Mouse (Mus musculus): ENCODE results near the gene Ntn4. TPM values are rescaled to one million over a fixed set of nuclear protein-coding genes. Genes with fewer than 3 reads are reported as not detected.

Ntn4 gene
- total RNA-seq, 1 experiment, result 1.9 TPM

DNA sequence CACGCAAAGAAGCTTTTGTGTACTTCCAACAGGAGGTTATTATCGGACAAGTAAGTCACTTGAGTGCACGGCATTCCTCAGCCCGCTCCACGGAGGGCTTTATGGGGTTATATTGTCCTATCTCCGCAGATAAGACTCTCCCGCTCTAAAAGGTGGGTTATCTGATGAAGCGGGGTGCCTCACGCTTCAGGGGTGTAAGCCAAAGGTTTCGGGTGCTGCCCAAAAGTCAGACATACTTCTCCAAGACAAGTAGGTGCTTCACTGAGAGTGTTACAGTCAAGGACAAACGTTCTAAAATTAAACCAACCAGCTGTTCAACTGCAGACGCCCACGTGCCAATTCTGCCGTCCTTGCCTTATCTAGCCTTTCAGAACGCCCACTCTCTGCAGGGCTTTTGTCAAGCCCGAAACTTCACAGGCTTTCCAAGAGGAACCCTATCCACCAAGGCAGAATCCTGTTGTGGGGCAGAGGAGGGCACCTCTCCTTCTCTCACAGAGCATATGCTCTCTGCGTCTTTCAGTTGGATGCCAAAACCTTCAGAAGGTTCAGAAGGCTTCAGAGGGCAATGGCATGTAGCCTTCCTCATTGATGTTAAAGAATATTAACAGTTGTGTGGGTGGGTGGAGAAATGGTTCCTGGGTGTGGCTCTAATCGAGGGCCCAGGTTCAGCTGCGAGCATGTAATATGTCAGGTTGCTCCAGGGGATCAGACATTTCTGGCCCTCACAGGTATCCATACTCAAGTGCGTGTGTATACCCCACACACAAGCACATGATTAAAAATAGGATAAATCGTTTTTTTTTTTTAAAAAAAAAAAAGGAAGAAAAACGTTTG, 32.4 kb downstream of the Ntn4 start:
- Histone ChIP-seq H3K27ac (ENCODE audit: insufficient read depth, low read depth, low read length, poor library complexity, severe bottlenecking) (no peak overlapping the region), H3K4me1 (ENCODE audit: control insufficient read depth in 2 of 2, insufficient read depth in 2 of 2, low read length in 2 of 2, poor library complexity in 1 of 2) (no peaks in the 10 kb centered on the region), H3K9ac (ENCODE audit: insufficient read depth, low read depth, low read length, poor library complexity, severe bottlenecking) (no peak overlapping the region), H3K9me3 (ENCODE audit: control insufficient read depth, insufficient read depth, low read depth, low read length) (no peaks in the 10 kb centered on the region), H3K4me3 (ENCODE audit: insufficient read depth in 1 of 2, low read depth in 1 of 2, low read length in 2 of 2, poor library complexity in 1 of 2, severe bottlenecking in 1 of 2) (no peak overlapping the region), H3K36me3 (ENCODE audit: control insufficient read depth, insufficient read depth, low read length, poor library complexity, severe bottlenecking) (no peaks in the 10 kb centered on the region)
- TF ChIP-seq MAFK (IDR thresholded peaks at IDR 0.05; ENCODE audit: insufficient read depth, low read depth, low read length), result no peak
- no peak for TF ChIP-seq HCFC1 (IDR thresholded peaks at IDR 0.05; ENCODE audit: borderline replicate concordance, insufficient read depth, low read length)
- no peak for TF ChIP-seq CHD2 (IDR thresholded peaks at IDR 0.05; ENCODE audit: low read depth, low read length)
- in situ Hi-C loops (cut with MboI; ENCODE audit: low sequenced_read_pairs in 2 of 2, unreplicated experiment in 2 of 2), result no loop called here
- DNase-seq (ENCODE audit: low read depth, low spot score), result no peak

- Histone ChIP-seq H3K4me1 (ENCODE audit: control insufficient read depth in 2 of 2, insufficient read depth in 2 of 2, low read length in 2 of 2, poor library complexity in 1 of 2) (peaks cover 2 to 5% of the 10 kb centered on the region in 2 experiments; a peak in 2 of 4 replicates), H3K9ac (ENCODE audit: insufficient read depth, low read depth, low read length, poor library complexity, severe bottlenecking) (no peak overlapping the region), H3K4me3 (ENCODE audit: insufficient read depth in 1 of 2, low read depth in 1 of 2, low read length in 2 of 2, poor library complexity in 1 of 2, severe bottlenecking in 1 of 2) (no peak overlapping the region), H3K9me3 (ENCODE audit: control insufficient read depth, insufficient read depth, low read depth, low read length) (no peaks in the 10 kb centered on the region), H3K27ac (ENCODE audit: insufficient read depth, low read depth, low read length, poor library complexity, severe bottlenecking) (no peak overlapping the region), H3K36me3 (ENCODE audit: control insufficient read depth, insufficient read depth, low read length, poor library complexity, severe bottlenecking) (no peaks in the 10 kb centered on the region)
- TF ChIP-seq HCFC1 (IDR thresholded peaks at IDR 0.05; ENCODE audit: borderline replicate concordance, insufficient read depth, low read length) (no peak), ZC3H11A (IDR thresholded peaks at IDR 0.05; ENCODE audit: borderline replicate concordance, low read depth, low read length) (no peak), CHD2 (IDR thresholded peaks at IDR 0.05; ENCODE audit: low read depth, low read length) (no peak), MAFK (IDR thresholded peaks at IDR 0.05; ENCODE audit: insufficient read depth, low read depth, low read length) (no peak), ZNF384 (IDR thresholded peaks at IDR 0.05; ENCODE audit: low read depth, low read length) (no peak)
- no peak for DNase-seq (ENCODE audit: low read depth, low spot score)
- in situ Hi-C loops (cut with MboI; ENCODE audit: low sequenced_read_pairs in 2 of 2, unreplicated experiment in 2 of 2), result no loop called here
Measured at GRCm38 (mm10) chr10:93679191-93680007, 38.9 kb downstream of the Ntn4 start.

DNA sequence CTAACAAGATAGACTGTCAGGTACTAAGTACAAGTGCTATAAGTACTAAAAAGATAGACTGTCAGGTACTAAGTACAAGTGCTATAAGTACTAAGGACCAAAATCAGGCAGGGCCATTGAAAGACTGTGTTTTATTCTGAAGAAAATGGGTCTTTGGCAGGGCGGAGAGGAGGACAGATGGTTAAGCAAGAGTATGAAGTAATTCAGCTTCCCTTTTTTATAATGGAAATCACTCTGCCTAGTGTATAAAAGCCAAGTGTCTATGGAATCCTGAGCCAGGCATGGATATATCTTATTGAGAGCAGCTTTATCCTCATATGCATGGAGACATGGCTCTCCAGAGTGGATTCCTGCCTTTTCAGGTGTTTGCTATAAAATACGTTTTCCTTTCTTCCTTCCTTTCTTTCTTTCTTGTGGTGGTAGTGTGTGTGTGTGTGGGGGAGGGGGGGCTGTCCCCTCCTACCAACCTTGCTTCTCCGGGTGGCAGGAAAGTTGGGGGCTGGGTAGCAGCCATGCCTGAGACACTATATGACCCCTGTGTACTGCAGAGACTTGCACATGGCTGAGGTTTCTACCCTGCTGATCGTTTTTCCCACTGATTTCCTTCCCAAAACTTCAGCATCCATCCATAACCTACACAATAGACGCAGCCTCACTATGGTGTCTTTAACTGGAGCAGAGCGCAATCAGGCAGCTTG, 40.3 kb downstream of the Ntn4 start:
- Histone ChIP-seq H3K4me1 (ENCODE audit: control insufficient read depth in 2 of 2, insufficient read depth in 2 of 2, low read length in 2 of 2, poor library complexity in 1 of 2) (peaks cover 2 to 5% of the 10 kb centered on the region in 2 experiments; a peak in 2 of 4 replicates), H3K9ac (ENCODE audit: insufficient read depth, low read depth, low read length, poor library complexity, severe bottlenecking) (no peak overlapping the region), H3K4me3 (ENCODE audit: insufficient read depth in 1 of 2, low read depth in 1 of 2, low read length in 2 of 2, poor library complexity in 1 of 2, severe bottlenecking in 1 of 2) (no peak overlapping the region), H3K27ac (ENCODE audit: insufficient read depth, low read depth, low read length, poor library complexity, severe bottlenecking) (no peak overlapping the region), H3K36me3 (ENCODE audit: control insufficient read depth, insufficient read depth, low read length, poor library complexity, severe bottlenecking) (no peaks in the 10 kb centered on the region), H3K9me3 (ENCODE audit: control insufficient read depth, insufficient read depth, low read depth, low read length) (no peaks in the 10 kb centered on the region)
- no peak for DNase-seq (ENCODE audit: low read depth, low spot score)
- in situ Hi-C loops (cut with MboI; ENCODE audit: low sequenced_read_pairs in 2 of 2, unreplicated experiment in 2 of 2), result no loop called here
- TF ChIP-seq ZC3H11A (IDR thresholded peaks at IDR 0.05; ENCODE audit: borderline replicate concordance, low read depth, low read length), result no peak
- TF ChIP-seq ZNF384 (IDR thresholded peaks at IDR 0.05; ENCODE audit: low read depth, low read length), result no peak
- no peak for TF ChIP-seq HCFC1 (IDR thresholded peaks at IDR 0.05; ENCODE audit: borderline replicate concordance, insufficient read depth, low read length)
- no peak for TF ChIP-seq MAFK (IDR thresholded peaks at IDR 0.05; ENCODE audit: insufficient read depth, low read depth, low read length)
- no peak for TF ChIP-seq CHD2 (IDR thresholded peaks at IDR 0.05; ENCODE audit: low read depth, low read length)

DNA sequence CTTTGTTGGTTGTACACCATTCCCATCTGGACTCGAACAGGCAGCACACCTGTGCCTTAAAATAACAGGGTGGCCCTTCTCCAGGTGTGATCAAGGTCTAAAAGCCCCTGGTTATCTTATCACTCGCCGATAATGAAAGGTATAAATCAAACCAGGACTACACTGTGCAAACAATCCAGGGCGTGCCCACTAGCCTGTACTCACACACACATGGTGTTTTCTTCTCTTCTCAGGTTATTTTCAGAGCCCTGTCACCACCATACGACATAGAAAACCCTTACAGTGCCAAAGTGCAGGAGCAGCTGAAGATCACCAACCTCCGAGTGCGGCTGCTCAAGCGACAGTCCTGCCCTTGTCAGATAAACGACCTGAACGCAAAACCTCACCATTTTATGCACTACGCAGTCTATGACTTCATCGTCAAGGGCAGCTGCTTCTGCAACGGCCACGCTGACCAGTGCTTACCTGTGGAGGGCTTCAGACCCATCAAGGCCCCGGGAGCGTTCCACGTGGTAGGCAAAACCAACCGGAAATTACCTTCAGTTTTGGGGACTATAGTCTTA, 41.8 kb downstream of the Ntn4 start:
- Histone ChIP-seq H3K4me1 (ENCODE audit: control insufficient read depth in 2 of 2, insufficient read depth in 2 of 2, low read length in 2 of 2, poor library complexity in 1 of 2) (peaks cover 2 to 5% of the 10 kb centered on the region in 2 experiments; a peak in 2 of 4 replicates), H3K9ac (ENCODE audit: insufficient read depth, low read depth, low read length, poor library complexity, severe bottlenecking) (no peak overlapping the region), H3K36me3 (ENCODE audit: control insufficient read depth, insufficient read depth, low read length, poor library complexity, severe bottlenecking) (no peaks in the 10 kb centered on the region), H3K4me3 (ENCODE audit: insufficient read depth in 1 of 2, low read depth in 1 of 2, low read length in 2 of 2, poor library complexity in 1 of 2, severe bottlenecking in 1 of 2) (no peak overlapping the region), H3K9me3 (ENCODE audit: control insufficient read depth, insufficient read depth, low read depth, low read length) (no peaks in the 10 kb centered on the region), H3K27ac (ENCODE audit: insufficient read depth, low read depth, low read length, poor library complexity, severe bottlenecking) (no peak overlapping the region)
- in situ Hi-C loops (cut with MboI; ENCODE audit: low sequenced_read_pairs in 2 of 2, unreplicated experiment in 2 of 2), result no loop called here
- no peak for DNase-seq (ENCODE audit: low read depth, low spot score)
- TF ChIP-seq MAFK (IDR thresholded peaks at IDR 0.05; ENCODE audit: insufficient read depth, low read depth, low read length) (no peak), CHD2 (IDR thresholded peaks at IDR 0.05; ENCODE audit: low read depth, low read length) (no peak), ZNF384 (IDR thresholded peaks at IDR 0.05; ENCODE audit: low read depth, low read length) (no peak), HCFC1 (IDR thresholded peaks at IDR 0.05; ENCODE audit: borderline replicate concordance, insufficient read depth, low read length) (no peak), ZC3H11A (IDR thresholded peaks at IDR 0.05; ENCODE audit: borderline replicate concordance, low read depth, low read length) (no peak)

Data from ES-E14 (cell line).